Mouse (Mus musculus) cerebellum, adult 11 months (tissue): ENCODE results near the gene Caln1.

Experiments
- DNase-seq: peaks from one replicate; pipeline ENCODE4 v3.0.0; 2022

Gene Caln1

DNA sequence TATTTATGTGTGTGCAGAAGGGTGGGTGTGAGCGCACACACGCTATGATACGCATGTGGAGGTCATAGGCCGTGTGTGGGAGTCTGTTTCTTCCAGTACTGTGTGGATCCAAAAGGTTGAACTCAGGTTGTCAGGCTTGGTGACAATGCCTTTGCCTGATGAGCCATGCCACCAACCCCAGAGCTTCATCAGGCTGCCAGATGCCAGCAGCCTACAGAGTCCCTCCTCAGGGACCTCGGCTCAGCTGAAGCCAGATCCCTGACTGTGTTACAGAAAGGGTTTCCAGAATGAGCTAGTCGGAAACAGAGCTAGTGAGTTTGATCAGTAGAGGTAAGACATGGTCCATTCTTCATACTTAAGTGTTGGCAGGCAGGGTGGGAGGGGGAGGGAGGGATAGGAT lies 25.9 kb downstream of the Caln1 start:
- no peak for DNase-seq

- DNase-seq: peak; percentile 96
These were observed 31.1 kb downstream of the Caln1 start for GRCm38 (mm10) chr5:130400136-130400917.

- peak; percentile 72 for DNase-seq
These were observed 35.9 kb downstream of the Caln1 start for GRCm38 (mm10) chr5:130405201-130405600.

GRCm38 (mm10) chr5:130409706-130410105 lies 40.5 kb downstream of the Caln1 start:
- DNase-seq: no peak

- no peak for DNase-seq
These were observed 42.3 kb downstream of the Caln1 start for GRCm38 (mm10) chr5:130411516-130411915.

GRCm38 (mm10) chr5:130447438-130447837 lies 78.2 kb downstream of the Caln1 start:
- DNase-seq: peak; percentile 37

DNA sequence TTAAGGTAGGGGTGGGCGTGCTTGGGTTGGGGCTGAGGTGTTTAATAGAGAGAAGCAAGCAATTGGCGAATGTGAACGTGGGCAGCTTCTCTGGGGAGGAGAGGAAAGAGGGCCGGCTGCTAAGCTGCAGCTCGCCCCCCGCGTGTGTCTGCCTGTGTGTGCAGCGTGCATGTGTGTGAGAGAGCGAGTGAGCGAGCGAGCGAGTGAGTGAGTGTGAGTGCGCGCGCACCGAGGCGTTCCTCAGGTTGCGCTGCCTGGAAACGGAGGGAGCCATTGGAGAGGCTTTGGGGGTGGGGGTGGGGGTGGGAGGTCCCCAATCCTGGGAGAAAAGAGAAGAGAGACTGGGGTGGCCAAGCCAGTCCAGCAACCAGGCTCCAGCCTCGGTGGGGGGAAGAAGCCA lies 79.2 kb downstream of the Caln1 start:
- DNase-seq: no peak

GRCm38 (mm10) chr5:130448931-130449856 lies 79.9 kb downstream of the Caln1 start:
- peak; percentile 62 for DNase-seq

DNA sequence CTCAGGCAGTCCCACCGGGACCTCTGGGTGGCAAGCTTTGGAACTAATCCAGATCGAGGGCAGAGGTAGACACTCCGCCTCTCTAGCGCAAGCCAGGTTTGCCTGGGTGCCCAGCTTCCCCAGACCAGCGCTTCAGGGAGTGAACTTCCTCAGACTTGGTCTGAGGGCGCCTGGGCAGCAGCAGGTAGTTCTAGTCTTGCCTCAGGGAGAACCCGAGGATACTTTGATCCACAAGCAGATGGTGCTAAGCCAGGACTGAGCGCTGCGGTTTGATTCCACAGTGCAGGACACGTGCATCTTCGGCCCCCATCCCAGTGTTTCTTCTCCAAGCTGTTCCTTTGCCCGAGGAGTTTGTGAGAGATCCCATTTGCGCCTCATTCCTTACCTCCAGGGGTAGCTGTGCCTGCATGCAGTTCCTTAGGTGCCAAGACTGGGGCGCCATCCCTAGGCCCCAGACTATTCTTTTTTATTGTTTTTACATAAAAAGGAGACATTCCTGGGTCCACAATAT lies 80.8 kb downstream of the Caln1 start:
- DNase-seq: peak; percentile 40

- peak; percentile 53 for DNase-seq
These were observed 88.8 kb downstream of the Caln1 start for GRCm38 (mm10) chr5:130458076-130458475.

GRCm38 (mm10) chr5:130472209-130472608 lies 103.0 kb downstream of the Caln1 start:
- DNase-seq: no peak

- peak; percentile 82 for DNase-seq
These were observed 105.6 kb downstream of the Caln1 start for GRCm38 (mm10) chr5:130474876-130475275.

DNA sequence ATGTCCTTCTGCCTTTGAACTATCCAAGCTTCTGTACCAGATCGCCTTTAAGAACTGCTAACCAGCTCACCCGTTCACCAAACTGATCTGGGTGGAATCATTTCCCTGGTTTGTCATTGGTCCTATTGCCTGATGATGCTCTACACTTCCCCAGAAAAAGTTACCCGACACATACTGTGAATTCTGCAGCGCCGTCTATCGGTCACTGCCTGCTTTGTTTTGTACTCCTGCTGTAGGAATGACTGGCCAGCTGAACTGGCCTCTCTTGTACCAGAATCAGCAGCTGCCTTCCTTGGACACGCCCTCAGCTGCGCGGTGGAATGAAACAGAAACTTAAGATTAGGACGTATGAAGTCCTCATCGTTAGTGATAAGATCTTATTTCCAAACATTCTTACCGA lies 107.5 kb downstream of the Caln1 start:
- no peak for DNase-seq

GRCm38 (mm10) chr5:130480290-130480689 lies 111.0 kb downstream of the Caln1 start:
- no peak for DNase-seq

DNA sequence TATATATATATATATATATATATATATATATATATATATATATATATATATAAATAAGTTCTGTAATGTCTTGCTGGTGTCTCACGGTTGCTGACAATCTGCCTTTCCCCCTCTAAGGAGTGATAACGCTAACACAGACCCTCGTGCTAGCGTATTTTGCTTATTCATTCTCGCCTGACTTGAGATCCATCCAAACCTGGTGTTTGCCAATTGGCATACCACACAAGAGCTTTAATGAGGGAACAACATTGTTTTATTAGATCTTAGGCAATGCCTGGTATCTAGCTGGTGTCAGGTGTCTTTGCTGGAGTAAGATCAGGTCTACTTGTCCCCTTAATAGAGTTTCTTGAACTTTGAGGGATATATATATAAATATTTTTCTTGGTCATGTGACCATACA lies 122.2 kb downstream of the Caln1 start:
- DNase-seq: no peak

DNA sequence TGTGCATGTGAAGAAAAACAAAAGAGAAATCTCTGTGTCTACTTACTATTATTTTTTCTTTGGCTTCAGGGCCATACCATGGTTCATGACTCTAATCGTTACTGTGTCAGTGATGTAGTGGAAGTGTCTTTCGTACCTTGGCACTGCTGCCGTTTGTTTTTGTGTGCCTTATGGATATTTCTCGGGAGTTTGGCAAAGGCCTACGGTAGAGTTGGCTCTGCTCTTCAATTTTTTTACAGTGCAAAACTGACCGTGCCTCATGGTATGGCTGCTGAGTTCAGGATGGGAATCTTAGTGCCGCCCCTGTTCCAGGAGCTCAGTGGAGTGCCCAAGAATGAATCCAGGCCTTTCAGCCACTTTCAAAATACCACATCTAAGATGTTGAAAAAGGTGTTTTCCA lies 123.0 kb downstream of the Caln1 start:
- peak; percentile 33 for DNase-seq

- DNase-seq: no peak
These were observed 133.3 kb downstream of the Caln1 start for GRCm38 (mm10) chr5:130502541-130502940.

GRCm38 (mm10) chr5:130504891-130505290 lies 135.6 kb downstream of the Caln1 start:
- DNase-seq: no peak

GRCm38 (mm10) chr5:130510516-130510915 lies 141.3 kb downstream of the Caln1 start:
- no peak for DNase-seq

- no peak for DNase-seq
These were observed 146.1 kb downstream of the Caln1 start for GRCm38 (mm10) chr5:130515395-130515794.

- no peak for DNase-seq
These were observed 151.3 kb downstream of the Caln1 start for GRCm38 (mm10) chr5:130520527-130520926.

DNA sequence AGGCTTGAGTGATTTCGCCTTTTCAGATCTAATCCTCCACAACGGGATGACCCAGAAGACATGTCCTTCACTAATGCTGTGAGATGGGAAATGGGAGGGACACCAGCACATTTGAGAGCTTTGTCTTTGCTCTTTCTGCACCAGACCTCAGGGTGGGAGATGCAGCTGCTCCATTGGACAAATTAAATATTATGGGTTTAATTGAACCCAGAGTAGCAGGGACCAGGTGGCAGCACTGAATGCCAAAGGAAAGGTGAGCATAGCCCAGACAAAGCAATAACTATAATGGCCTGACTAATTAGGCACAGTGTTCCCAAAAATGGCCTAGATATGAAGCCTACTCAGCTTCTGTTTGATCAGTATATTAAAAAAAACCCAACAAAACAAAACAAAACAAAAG lies 158.2 kb downstream of the Caln1 start:
- DNase-seq: no peak

GRCm38 (mm10) chr5:130547496-130547895 lies 178.2 kb downstream of the Caln1 start:
- DNase-seq: no peak

DNA sequence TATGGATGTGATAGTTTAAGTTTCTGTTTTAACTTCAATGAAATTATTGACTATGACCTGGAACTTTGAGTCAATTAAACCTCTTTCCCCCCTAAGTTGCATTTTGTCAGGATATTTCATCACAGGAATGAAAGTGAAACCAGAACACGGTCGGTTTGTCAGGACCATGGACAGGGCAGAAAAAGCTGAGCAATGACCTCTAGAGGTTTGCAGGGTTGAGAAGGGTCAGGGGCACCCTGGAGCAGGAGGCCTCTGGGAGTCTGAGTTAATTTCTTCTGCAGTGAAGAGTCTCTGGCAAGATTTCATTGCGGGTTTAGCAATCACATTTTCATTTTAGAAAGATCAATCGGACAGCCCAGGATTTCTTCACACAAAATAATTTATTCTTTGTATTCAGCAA lies 184.7 kb downstream of the Caln1 start:
- no peak for DNase-seq
